Mouse (Mus musculus) cerebellum, adult 2 months (tissue): Measurements from ENCODE around the gene Pdf.

Experiments used
- CTCF ChIP-seq: fragments of 200-500 bp; IDR thresholded peaks from 2 replicates; pipeline ENCODE4 v1.5.1; 2011; ENCODE audit warnings: low read depth, mild to moderate bottlenecking, control low read depth, low read length, moderate library complexity, borderline replicate concordance; ENCODE audit not compliant: insufficient read depth
- POLR2A ChIP-seq: fragments of 200-500 bp; IDR thresholded peaks from 2 replicates; pipeline ENCODE4 v1.6.1; 2011; ENCODE audit warnings: low read length, control low read depth, borderline replicate concordance; ENCODE audit not compliant: insufficient read depth

DNA sequence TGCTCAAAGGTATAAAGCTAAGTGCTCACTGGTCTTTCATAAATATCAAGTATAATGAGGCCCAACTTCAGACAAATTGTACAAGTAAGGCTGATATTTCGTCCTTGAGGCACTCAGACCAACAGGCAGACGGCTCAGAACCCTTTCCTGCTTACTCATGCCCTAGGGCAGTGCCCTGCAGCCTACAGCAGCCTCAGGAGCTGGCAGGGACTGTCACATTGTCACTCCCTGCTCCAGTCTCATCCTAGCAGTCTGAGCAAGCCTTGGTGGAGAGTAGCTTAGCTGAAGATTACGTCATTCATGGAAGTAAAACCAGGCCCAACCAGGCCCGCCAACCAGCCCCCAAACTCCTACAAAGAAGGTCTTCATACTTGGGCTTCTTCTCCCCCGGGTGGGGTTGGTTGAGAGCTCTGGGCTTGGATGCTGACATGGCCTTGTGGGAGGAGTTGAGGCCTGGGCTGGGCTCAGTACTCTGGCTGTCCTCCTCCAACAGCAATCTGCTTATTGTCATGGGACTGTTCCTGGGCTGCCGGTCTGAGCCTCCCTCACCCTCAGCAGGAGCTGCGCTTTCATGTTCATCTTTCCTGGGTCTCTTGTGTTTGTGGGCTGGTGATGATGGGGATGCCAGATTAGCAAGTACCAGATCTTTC, 27.9 kb upstream of the Pdf start:
- TF ChIP-seq CTCF (no peak), POLR2A (no peak)
